Mouse (Mus musculus) CH12.LX (cell line): ENCODE measurements around the gene Zfyve19. TPM values are rescaled to one million over a fixed set of nuclear protein-coding genes. Genes with fewer than 3 reads are reported as not detected.
A peak's percentile ranks its signal among the peaks of the same experiment; 100 is the strongest.

Experiments used
- DNase-seq: peaks from one replicate; pipeline ENCODE4 v3.0.0-alpha.2; 2013; ENCODE audit errors: extremely low read depth
- H3K27ac ChIP-seq: 2 replicates; pipeline ENCODE4 v1.5.1; 2012; ENCODE audit warnings: low read depth, mild to moderate bottlenecking, control low read depth, moderate library complexity; ENCODE audit not compliant: insufficient read depth
- H3K27me3 ChIP-seq: replicated peaks from 2 replicates; pipeline ENCODE3; 2012; ENCODE audit warnings: inconsistent platforms
- H3K36me3 ChIP-seq, 2 experiments: replicated peaks in 1 of 2; 2 replicates each; pipeline versions ENCODE3 to v1.6.1; 2012; ENCODE audit warnings: inconsistent platforms in 1 of 2, low read length in 1 of 2, mild to moderate bottlenecking in 1 of 2, mixed read lengths in 1 of 2, moderate library complexity in 1 of 2; ENCODE audit not compliant: control insufficient read depth in 1 of 2, insufficient read depth in 1 of 2
- H3K4me1 ChIP-seq, 2 experiments: 2 replicates each; pipeline ENCODE4 v1.6.1; 2012; ENCODE audit warnings: inconsistent platforms in 1 of 2, moderate library complexity in 1 of 2; ENCODE audit not compliant: insufficient read depth in 2 of 2, control insufficient read depth in 1 of 2
- H3K4me2 ChIP-seq: 2 replicates; pipeline ENCODE4 v1.6.1; 2012; ENCODE audit warnings: low read depth, mild to moderate bottlenecking, control low read depth; ENCODE audit not compliant: poor library complexity, insufficient read depth, severe bottlenecking
- H3K4me3 ChIP-seq, 3 experiments: fragments of 150-350 bp in 1 of 3; sonication (generic) in 1 of 3; replicated peaks in 1 of 3; 2 replicates each; pipeline versions ENCODE3 to v1.5.1; 2011 to 2012; ENCODE audit warnings: low read depth in 2 of 3, low read length in 2 of 3, mild to moderate bottlenecking in 2 of 3, moderate library complexity in 2 of 3, control low read depth in 1 of 3, improper control_type of control experiment in 1 of 3, inconsistent platforms in 1 of 3, mixed read lengths in 1 of 3; ENCODE audit not compliant: poor library complexity in 1 of 3
- H3K79me2 ChIP-seq: replicated peaks from 2 replicates; pipeline ENCODE4 v1.6.1; 2012; ENCODE audit warnings: mild to moderate bottlenecking, moderate library complexity; ENCODE audit not compliant: control insufficient read depth, poor library complexity, insufficient read depth, severe bottlenecking; ENCODE audit errors: extremely low read depth
- H3K9ac ChIP-seq: 2 replicates; pipeline ENCODE4 v1.6.1; 2012; ENCODE audit warnings: low read depth, mild to moderate bottlenecking, control low read depth, moderate library complexity; ENCODE audit not compliant: insufficient read depth
- H3K9me3 ChIP-seq: replicated peaks from 2 replicates; pipeline ENCODE3; 2012; ENCODE audit warnings: low read length, inconsistent platforms, mixed read lengths
- CHD1 ChIP-seq: IDR thresholded peaks from 2 replicates; pipeline ENCODE4 v1.6.1; 2012; ENCODE audit warnings: low read depth, low read length, improper control_type of control experiment, inconsistent platforms
- CHD2 ChIP-seq: IDR thresholded peaks from 2 replicates; pipeline ENCODE4 v1.6.1; 2011; ENCODE audit warnings: low read length, improper control_type of control experiment
- CTCF ChIP-seq, 2 experiments: IDR thresholded peaks in 1 of 2; conservative IDR thresholded peaks in 1 of 2; 2 replicates each; pipeline ENCODE4 v1.5.1; 2011 to 2012; ENCODE audit warnings: low read depth in 2 of 2, low read length in 2 of 2, improper control_type of control experiment in 1 of 2, inconsistent platforms in 1 of 2, mild to moderate bottlenecking in 1 of 2, moderate library complexity in 1 of 2
- E2F4 ChIP-seq: IDR thresholded peaks from 2 replicates; pipeline ENCODE4 v1.6.1; 2011; ENCODE audit warnings: low read depth, low read length, improper control_type of control experiment; ENCODE audit not compliant: insufficient replicate concordance
- ELF1 ChIP-seq: IDR thresholded peaks from 2 replicates; pipeline ENCODE4 v1.6.1; 2014; ENCODE audit warnings: low read depth, mild to moderate bottlenecking, inconsistent platforms, low read length, improper control_type of control experiment
- ETS1 ChIP-seq: conservative IDR thresholded peaks from 2 replicates; pipeline ENCODE4 v1.6.1; 2012; ENCODE audit warnings: low read depth, mild to moderate bottlenecking, inconsistent platforms, low read length, improper control_type of control experiment, moderate library complexity
- GABPA ChIP-seq: IDR thresholded peaks from 2 replicates; pipeline ENCODE4 v1.6.1; 2012; ENCODE audit warnings: low read depth, low read length, improper control_type of control experiment, inconsistent platforms; ENCODE audit not compliant: insufficient replicate concordance
- HCFC1 ChIP-seq: IDR thresholded peaks from 2 replicates; pipeline ENCODE4 v1.6.1; 2012; ENCODE audit warnings: low read depth, mild to moderate bottlenecking, inconsistent platforms, low read length, improper control_type of control experiment
- IRF4 ChIP-seq: IDR thresholded peaks from 2 replicates; pipeline ENCODE4 v1.6.1; 2014; ENCODE audit warnings: low read depth, mild to moderate bottlenecking, inconsistent platforms, low read length, improper control_type of control experiment
- KAT2A ChIP-seq: IDR thresholded peaks from 2 replicates; pipeline ENCODE4 v1.6.1; 2012; ENCODE audit warnings: low read length, improper control_type of control experiment, inconsistent platforms; ENCODE audit not compliant: insufficient replicate concordance
- MAX ChIP-seq: IDR thresholded peaks from 2 replicates; pipeline ENCODE4 v1.6.1; 2011; ENCODE audit warnings: low read length, improper control_type of control experiment
- MEF2A ChIP-seq: IDR thresholded peaks from 2 replicates; pipeline ENCODE4 v1.6.1; 2014; ENCODE audit warnings: low read depth, mild to moderate bottlenecking, inconsistent platforms, low read length, improper control_type of control experiment, borderline replicate concordance
- MXI1 ChIP-seq: IDR thresholded peaks from 2 replicates; pipeline ENCODE4 v1.6.1; 2011; ENCODE audit warnings: mild to moderate bottlenecking, low read depth, low read length, improper control_type of control experiment
- MYC ChIP-seq: IDR thresholded peaks from 2 replicates; pipeline ENCODE4 v1.6.1; 2011; ENCODE audit warnings: low read depth, mild to moderate bottlenecking, improper control_type of control experiment, low read length
- NRF1 ChIP-seq: IDR thresholded peaks from 2 replicates; pipeline ENCODE4 v1.6.1; 2014; ENCODE audit warnings: low read depth, mild to moderate bottlenecking, inconsistent platforms, low read length, improper control_type of control experiment, moderate library complexity
- PAX5 ChIP-seq: IDR thresholded peaks from 2 replicates; pipeline ENCODE4 v1.6.1; 2012; ENCODE audit warnings: low read length, inconsistent platforms, mixed read lengths
- POLR2A ChIP-seq: IDR thresholded peaks from 2 replicates; pipeline ENCODE4 v1.6.1; 2011; ENCODE audit warnings: low read depth, mild to moderate bottlenecking, improper control_type of control experiment, low read length
- RAD21 ChIP-seq: IDR thresholded peaks from 2 replicates; pipeline ENCODE4 v1.6.1; 2011; ENCODE audit warnings: low read depth, mild to moderate bottlenecking, low read length, improper control_type of control experiment, moderate library complexity
- RCOR1 ChIP-seq: conservative IDR thresholded peaks from 2 replicates; pipeline ENCODE4 v1.6.1; 2012; ENCODE audit warnings: low read depth, mild to moderate bottlenecking, inconsistent platforms, low read length, improper control_type of control experiment
- SIN3A ChIP-seq: IDR thresholded peaks from 2 replicates; pipeline ENCODE4 v1.6.1; 2012; ENCODE audit warnings: low read length, improper control_type of control experiment, inconsistent platforms
- SMC3 ChIP-seq: IDR thresholded peaks from 2 replicates; pipeline ENCODE4 v1.6.1; 2011; ENCODE audit warnings: low read depth, low read length, improper control_type of control experiment
- TBP ChIP-seq: conservative IDR thresholded peaks from 2 replicates; pipeline ENCODE4 v1.6.1; 2011; ENCODE audit warnings: low read depth, low read length, improper control_type of control experiment
- TCF12 ChIP-seq: IDR thresholded peaks from 2 replicates; pipeline ENCODE4 v1.6.1; 2014; ENCODE audit warnings: low read depth, mild to moderate bottlenecking, inconsistent platforms, low read length, improper control_type of control experiment
- USF1 ChIP-seq: IDR thresholded peaks from 2 replicates; pipeline ENCODE4 v1.6.1; 2014; ENCODE audit warnings: low read depth, mild to moderate bottlenecking, inconsistent platforms, low read length, improper control_type of control experiment
- ZC3H11A ChIP-seq: IDR thresholded peaks from 2 replicates; pipeline ENCODE4 v1.6.1; 2012; ENCODE audit warnings: low read depth, mild to moderate bottlenecking, inconsistent platforms, low read length, improper control_type of control experiment
- ZMIZ1 ChIP-seq: IDR thresholded peaks from 2 replicates; pipeline ENCODE4 v1.6.1; 2012; ENCODE audit warnings: low read depth, mild to moderate bottlenecking, inconsistent platforms, low read length, improper control_type of control experiment
- ZNF384 ChIP-seq: IDR thresholded peaks from 2 replicates; pipeline ENCODE4 v1.6.1; 2012; ENCODE audit warnings: low read depth, low read length, improper control_type of control experiment, inconsistent platforms
- dilution Hi-C: fragments of 300-500 bp; cut with MboI; formaldehyde crosslinking; loops from 2 replicates; pipeline ENCODE4 v1.14.3; 2020; ENCODE audit warnings: low sequenced_read_pairs; ENCODE audit not compliant: extremely low pct_unique_long_range_greater_than_20kb, extremely low pct_ligation_motif_present
- in situ Hi-C: fragments of 300-500 bp; cut with MboI; formaldehyde crosslinking; loops from 3 replicates; pipeline ENCODE4 v1.14.3; 2019; ENCODE audit warnings: low sequenced_read_pairs, low pct_ligation_motif_present, low pct_unique_long_range_greater_than_20kb, mixed read lengths
- polyA plus RNA-seq: library from polyadenylated mRNA; unstranded; fragments of >175 nt; gene quantifications from 2 replicates; pipeline ENCODE4 v1.2.1, GENCODE M21; 2012; ENCODE audit warnings: low read depth; ENCODE audit not compliant: insufficient read length
- total RNA-seq, 2 experiments: library from RNA; depleted of rRNA; stranded (reverse); fragments of 300-350 nt in 1 of 2; fragments of >200 nt in 1 of 2; gene quantifications; 2 replicates each; pipeline ENCODE4 v1.2.3; 2012 to 2014

Zfyve19 gene
- total and polyA plus RNA-seq, 3 experiments: 28.0 to 45.2 (median 38.2) TPM

DNA sequence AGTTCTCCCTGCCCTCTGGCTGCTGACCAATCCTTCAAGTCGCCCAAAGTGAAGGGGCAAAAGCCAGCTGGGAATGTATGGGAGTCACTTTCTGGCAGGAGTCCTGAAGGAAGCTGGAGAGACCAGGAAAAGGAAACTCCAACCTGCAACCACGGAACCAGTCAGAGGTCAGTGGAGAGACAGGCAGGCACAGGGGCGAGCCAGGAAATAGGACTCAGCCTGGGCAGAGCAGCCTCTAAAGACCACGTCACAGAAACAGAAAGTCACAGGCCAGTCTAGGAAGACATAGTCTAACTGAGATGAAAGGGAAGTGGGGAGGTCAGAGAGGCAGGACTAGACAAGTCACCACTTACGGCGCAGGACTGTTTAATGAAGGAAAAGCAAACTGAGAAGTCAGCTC, 32.8 kb upstream of the Zfyve19 start:
- Histone ChIP-seq H3K4me3 (peak overlapping the region; percentile 54 to 57 (median 57)), H3K36me3 (peaks cover 18 to 35% of the 10 kb centered on the region in 2 experiments), H3K79me2 (no peaks in the 10 kb centered on the region; the same call in 1 of the 2 replicates), H3K9me3 (peaks cover 5% of the 10 kb centered on the region), H3K4me2 (peak overlapping the region; percentile 85), H3K27me3 (no peaks in the 10 kb centered on the region), H3K9ac (peak overlapping the region; percentile 62), H3K27ac (peak overlapping the region; percentile 93), H3K4me1 (peaks cover 39 to 90% of the 10 kb centered on the region in 2 experiments)
- in situ Hi-C loops (loop anchor here (25.0 kb wide), 2 partner anchors 288 to 413 kb away; partner anchors contain the start of genes Ccdc9b and Phgr1), dilution Hi-C loops (no loop called here)
- peak; percentile 52 for DNase-seq
- TF ChIP-seq MYC: 0 out of 2 replicates have a peak, but pooled peaks have one; percentile 24
- TF ChIP-seq ETS1: peak; percentile 30; the same call in 1 of the 2 replicates
- TF ChIP-seq ELF1: peak; percentile 69
- peak; percentile 53 for TF ChIP-seq POLR2A
- no peak for TF ChIP-seq MXI1
- TF ChIP-seq NRF1: no peak
- no peak for TF ChIP-seq MAX
- peak; percentile 55 for TF ChIP-seq IRF4
- peak; percentile 26; the same call in 1 of the 2 replicates for TF ChIP-seq MEF2A
- peak; percentile 35; the same call in 1 of the 2 replicates for TF ChIP-seq TCF12
- TF ChIP-seq, all 38 proteins: peak for 7

DNA sequence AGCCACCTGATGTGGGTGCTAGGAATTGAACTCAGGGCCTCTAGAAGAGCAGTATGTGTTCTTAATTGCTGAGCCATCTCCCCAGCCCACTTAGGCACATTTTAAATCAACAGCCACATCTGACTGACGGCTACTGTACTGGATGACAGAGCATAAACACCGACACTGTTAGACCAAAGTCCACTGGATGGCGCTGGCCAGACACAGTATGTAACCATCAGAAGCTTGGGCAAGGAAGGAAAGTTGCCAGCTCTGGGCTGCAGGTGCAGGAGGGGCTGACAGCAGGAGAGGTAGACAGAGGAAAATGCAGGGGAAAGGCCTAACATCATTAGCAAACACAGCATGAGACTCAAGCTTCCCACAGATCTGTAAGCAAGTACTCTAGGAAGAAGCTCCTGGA, 31.7 kb upstream of the Zfyve19 start:
- Histone ChIP-seq H3K79me2 (no peaks in the 10 kb centered on the region; the same call in 1 of the 2 replicates), H3K4me3 (peak overlapping the region; percentile 20 to 54 (median 29)), H3K4me2 (peak overlapping the region; percentile 85), H3K36me3 (peaks cover 19 to 39% of the 10 kb centered on the region in 2 experiments)
- no peak for DNase-seq
- TF ChIP-seq MYC (0 out of 2 replicates have a peak, but pooled peaks have one; percentile 13), CHD1 (no peak; the same call in 1 of the 2 replicates), E2F4 (no peak), SMC3 (peak; percentile 13; the same call in 1 of the 2 replicates), TBP (no peak), CTCF (conservative IDR thresholded peaks at IDR 0.05 in 1 of 2, IDR thresholded peaks at IDR 0.05 in 1 of 2; ENCODE audit: low read depth in 2 of 2, low read length in 2 of 2) (peak in 1 of 2 experiments; percentile 53; a peak in 2 of 4 replicates), USF1 (no peak), HCFC1 (no peak), RAD21 (no peak; the same call in 1 of the 2 replicates), SIN3A (no peak; the same call in 1 of the 2 replicates), CHD2 (no peak), RCOR1 (0 out of 2 replicates have a peak, but pooled peaks have one; percentile 2), NRF1 (no peak), ETS1 (no peak), ZMIZ1 (no peak), ZC3H11A (no peak), PAX5 (no peak), ZNF384 (no peak), GABPA (no peak), KAT2A (no peak)
- TF ChIP-seq, all 38 proteins: peak for 4
- Histone ChIP-seq H3K9me3 (peaks cover 5% of the 10 kb centered on the region), H3K27ac (peak overlapping the region; percentile 81), H3K9ac (0 out of 2 replicates have a peak overlapping the region, but pooled peaks have one; percentile 62), H3K4me1 (peaks cover 34 to 78% of the 10 kb centered on the region in 2 experiments), H3K27me3 (no peaks in the 10 kb centered on the region)
- dilution Hi-C loops: no loop called here
- in situ Hi-C loops: loop anchor here (25.0 kb wide), 2 partner anchors 289 to 414 kb away; partner anchors contain the start of genes Ccdc9b and Phgr1
